Comparison of ENCODE assay signal across 8 mouse cellular contexts in genomic region chr13:34873801-34874681, GRCm38 (mm10). TPM values are rescaled to one million over a fixed set of nuclear protein-coding genes. Genes with fewer than 3 reads are reported as not detected.
DNase-seq lines count a peak whose midpoint lies in the region; ATAC-seq and TF ChIP-seq lines count a peak whose summit lies in the region.

No protein-coding gene starts in this region.

- H3K4me1 ChIP-seq in hindbrain, embryonic 13.5 days (replicated peaks), result peaks cover 29% of the 10 kb centered on the region

- H3K27me3 ChIP-seq in Patski, result no peaks in the 10 kb centered on the region
- H3K27me3 ChIP-seq in hindbrain, embryonic 13.5 days, result no peaks in the 10 kb centered on the region

- H3K9me3 ChIP-seq in hindbrain, embryonic 13.5 days, result no peaks in the 10 kb centered on the region

- peak overlapping the region; percentile 81 for H3K4me2 ChIP-seq in hindbrain, embryonic 13.5 days

- CTCF ChIA-PET in Patski (lab: Charles Lee), result interaction anchor here (1.2 to 1.3 kb wide), 2 partner anchors 10 to 224 kb away, joined by 3 to 4 read pairs; no protein-coding TSS in a partner anchor

- peak; percentile 68 for DNase-seq in Patski (ENCODE audit: low read depth, low spot score)
- peak; percentile 93 to 95 for DNase-seq in cerebellum, postnatal 14 days
- DNase-seq in frontal cortex, postnatal 14 days (ENCODE audit: low spot score in 2 of 2), result peak; percentile 91
- peak; percentile 74 to 82 for DNase-seq in layer of hippocampus, postnatal 25 days (ENCODE audit: extremely low spot score in 1 of 2, low spot score in 1 of 2)
- DNase-seq in lung, postnatal 25 days (ENCODE audit: low spot score), result peak; percentile 97
- DNase-seq in retina, embryonic 14.5 days (ENCODE audit: low spot score), result peak; percentile 96
- DNase-seq in thymus, postnatal 4 days, result peak; percentile 90

- WGBS in hindbrain, embryonic 13.5 days, result 3% methylated on average over 45 of the region's 45 CpGs

- POLR2A ChIA-PET in Patski (lab: Charles Lee), result interaction anchor here (0.6 kb wide), 1 partner anchor 536 kb away, joined by 3 read pairs; no protein-coding TSS in a partner anchor

- H3K9ac ChIP-seq in hindbrain, embryonic 13.5 days, result peak overlapping the region; percentile 92

- no peak for TF ChIP-seq CTCF in Patski (IDR thresholded peaks at IDR 0.05)

- in situ Hi-C loops in Patski (cut with MboI; ENCODE audit: low pct_unique_long_range_greater_than_20kb), result loop anchor here (10.0 kb wide), 1 partner anchor 839 kb away; the partner anchor contains the start of gene Bphl

- no peaks in the 10 kb centered on the region for H3K36me3 ChIP-seq in hindbrain, embryonic 13.5 days

- peak overlapping the region; percentile 97 for H3K4me3 ChIP-seq in hindbrain, embryonic 13.5 days

- H3K27ac ChIP-seq in hindbrain, embryonic 13.5 days, result peak overlapping the region; percentile 98

- ATAC-seq in Patski, result peak; percentile 52
- peak; percentile 93 for ATAC-seq in hindbrain, embryonic 13.5 days (ENCODE audit: low FRiP score)

RNA-seq across cellular contexts. Expression of gene Prpf4b, which starts 1.1 kb away (rescaled TPM):
- polyA plus RNA-seq in Patski (2021), result 82.7 TPM
- 73.5 and 82.1 TPM in 2 replicates for polyA plus RNA-seq in hindbrain, embryonic 13.5 days (2015; fragmentation: Nextera tagmentation; extraction: Ambion mirVana)
- total RNA-seq in layer of hippocampus, postnatal 25 days (2021), result 10 to 100 TPM; 80.8 to 98.2 TPM

RNA-seq across cellular contexts. Expression of gene Fam217a, which starts 50.1 kb away (rescaled TPM):
- polyA plus RNA-seq in Patski (2021), result not detected
- 0.87 and 1.2 TPM in 2 replicates for polyA plus RNA-seq in hindbrain, embryonic 13.5 days (2015; fragmentation: Nextera tagmentation; extraction: Ambion mirVana)
- under 1 TPM; 0.30 to 0.87 TPM for total RNA-seq in layer of hippocampus, postnatal 25 days (2021)

RNA-seq across cellular contexts. Expression of gene 4933417A18Rik, which starts 50.2 kb away (rescaled TPM):
- polyA plus RNA-seq in Patski (2021), result not detected
- polyA plus RNA-seq in hindbrain, embryonic 13.5 days (2015; fragmentation: Nextera tagmentation; extraction: Ambion mirVana), result not detected in 2 replicates
- total RNA-seq in layer of hippocampus, postnatal 25 days (2021), result not detected

Comparison
In these comparisons a context has a peak if more than half of its experiments do, and no peak if none do; other contexts are left out.
1. Peak in every context shown above with its lines: DNase-seq, ATAC-seq, H3K4me3 ChIP-seq and H3K27ac ChIP-seq.